Mouse (Mus musculus) heart, postnatal 0 days (tissue): ENCODE data around the gene Bcl2l15.

Experiments
- CTCF ChIP-seq: IDR thresholded peaks from 2 replicates; pipeline ENCODE4 v1.5.1; 2016; ENCODE audit warnings: antibody characterized with exemption, control low read depth, low read depth
- EP300 ChIP-seq: IDR thresholded peaks from 2 replicates; pipeline ENCODE4 v1.6.1; 2016; ENCODE audit warnings: antibody characterized with exemption, low read depth

DNA sequence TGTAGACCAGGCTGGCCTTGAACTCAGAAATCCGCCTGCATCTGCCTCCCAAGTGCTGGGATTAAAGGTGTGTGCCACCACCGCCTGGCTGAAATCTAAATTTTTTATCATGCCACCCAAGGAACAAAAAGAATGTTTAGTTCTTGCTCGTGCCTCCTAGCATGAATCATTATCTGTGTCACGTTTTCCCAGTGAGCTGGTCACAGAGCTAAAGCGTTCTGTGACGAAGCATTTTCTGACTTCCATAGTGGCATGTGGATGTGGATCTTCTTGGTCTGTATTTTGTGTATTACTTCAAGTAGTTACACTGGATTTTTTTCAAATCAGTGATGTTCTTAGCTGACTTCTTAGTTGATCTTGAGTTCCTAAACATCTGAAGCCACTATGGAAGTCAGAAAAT is 21.4 kb upstream of the Bcl2l15 start:
- TF ChIP-seq CTCF (no peak), EP300 (no peak)
